Mouse (Mus musculus): ENCODE results near the gene Atp8b5.

Atp8b5 gene

GRCm38 (mm10) chr4:43386932-43387331 lies 120.0 kb downstream of the Atp8b5 start:
- TF ChIP-seq GATA4 (IDR thresholded peaks at IDR 0.05; ENCODE audit: insufficient replicate concordance, low read length) = no peak

- TF ChIP-seq GATA4 (IDR thresholded peaks at IDR 0.05; ENCODE audit: insufficient replicate concordance, low read length) = no peak
These were observed 122.4 kb downstream of the Atp8b5 start for GRCm38 (mm10) chr4:43389390-43389789.

GRCm38 (mm10) chr4:43389845-43390440 lies 123.0 kb downstream of the Atp8b5 start:
- TF ChIP-seq GATA4 (IDR thresholded peaks at IDR 0.05; ENCODE audit: insufficient replicate concordance, low read length) = no peak

GRCm38 (mm10) chr4:43391521-43392050 lies 124.6 kb downstream of the Atp8b5 start:
- 0 out of 2 replicates have a peak, but pooled peaks have one; percentile 23 for TF ChIP-seq GATA4 (IDR thresholded peaks at IDR 0.05; ENCODE audit: insufficient replicate concordance, low read length)

GRCm38 (mm10) chr4:43394345-43394891 lies 127.5 kb downstream of the Atp8b5 start:
- no peak; the same call in 1 of the 2 replicates for TF ChIP-seq GATA4 (IDR thresholded peaks at IDR 0.05; ENCODE audit: insufficient replicate concordance, low read length)

- no peak for TF ChIP-seq GATA4 (IDR thresholded peaks at IDR 0.05; ENCODE audit: insufficient replicate concordance, low read length)
These were observed 128.2 kb downstream of the Atp8b5 start for GRCm38 (mm10) chr4:43395147-43395546.

GRCm38 (mm10) chr4:43395836-43396235 lies 128.9 kb downstream of the Atp8b5 start:
- TF ChIP-seq GATA4 (IDR thresholded peaks at IDR 0.05; ENCODE audit: insufficient replicate concordance, low read length) = no peak

GRCm38 (mm10) chr4:43396381-43396780 lies 129.4 kb downstream of the Atp8b5 start:
- TF ChIP-seq GATA4 (IDR thresholded peaks at IDR 0.05; ENCODE audit: insufficient replicate concordance, low read length) = no peak

- no peak for TF ChIP-seq GATA4 (IDR thresholded peaks at IDR 0.05; ENCODE audit: insufficient replicate concordance, low read length)
These were observed 131.1 kb downstream of the Atp8b5 start for GRCm38 (mm10) chr4:43398014-43398413.

- no peak for TF ChIP-seq GATA4 (IDR thresholded peaks at IDR 0.05; ENCODE audit: insufficient replicate concordance, low read length)
These were observed 131.9 kb downstream of the Atp8b5 start for GRCm38 (mm10) chr4:43398829-43399331.

- no peak for TF ChIP-seq GATA4 (IDR thresholded peaks at IDR 0.05; ENCODE audit: insufficient replicate concordance, low read length)
These were observed 132.6 kb downstream of the Atp8b5 start for GRCm38 (mm10) chr4:43399391-43400131.

- TF ChIP-seq GATA4 (IDR thresholded peaks at IDR 0.05; ENCODE audit: insufficient replicate concordance, low read length) = no peak
These were observed 134.0 kb downstream of the Atp8b5 start for GRCm38 (mm10) chr4:43400976-43401375.

GRCm38 (mm10) chr4:43401486-43401885 lies 134.5 kb downstream of the Atp8b5 start:
- TF ChIP-seq GATA4 (IDR thresholded peaks at IDR 0.05; ENCODE audit: insufficient replicate concordance, low read length) = no peak

- TF ChIP-seq GATA4 (IDR thresholded peaks at IDR 0.05; ENCODE audit: insufficient replicate concordance, low read length) = no peak
These were observed 135.3 kb downstream of the Atp8b5 start for GRCm38 (mm10) chr4:43402212-43402611.

GRCm38 (mm10) chr4:43404697-43405096 lies 137.7 kb downstream of the Atp8b5 start:
- TF ChIP-seq GATA4 (IDR thresholded peaks at IDR 0.05; ENCODE audit: insufficient replicate concordance, low read length) = no peak

All from liver, adult (tissue).